Mouse (Mus musculus) midbrain, postnatal 0 days (tissue): ENCODE results near the gene Bloc1s3. TPM values are rescaled to one million over a fixed set of nuclear protein-coding genes. Genes with fewer than 3 reads are reported as not detected.
"Not testable (repeated sequence)": the region's sequence is repeated elsewhere in the genome, so short reads cannot be mapped to it uniquely, and the experiment has no call there.

ENCODE experiments used
- ATAC-seq: fragments of 200-750 bp; cut with Nextera tagmentation; 2 replicates; pipeline ENCODE4 v1.8.0; 2017; ENCODE audit warnings: moderate number of reproducible peaks, mild to moderate bottlenecking, moderate TSS enrichment, moderate library complexity; ENCODE audit not compliant: low FRiP score
- DNase-seq: peaks from one replicate; pipeline ENCODE4 v3.0.0-alpha.2; 2015; ENCODE audit warnings: low spot score
- H3K27ac ChIP-seq: fragments of 300-500 bp; sonication (generic); 2 replicates; pipeline ENCODE4 v1.5.1; 2014; ENCODE audit warnings: low read depth, mild to moderate bottlenecking, low read length, mixed read lengths
- H3K27me3 ChIP-seq: fragments of 300-500 bp; sonication (generic); 2 replicates; pipeline ENCODE4 v1.6.1; 2014; ENCODE audit warnings: low read length, control low read depth, mixed read lengths; ENCODE audit not compliant: insufficient read depth
- H3K36me3 ChIP-seq: fragments of 300-500 bp; sonication (generic); 2 replicates; pipeline ENCODE4 v1.6.1; 2014; ENCODE audit warnings: low read length, control low read depth, mixed read lengths; ENCODE audit not compliant: insufficient read depth
- H3K4me1 ChIP-seq: fragments of 300-500 bp; sonication (generic); 2 replicates; pipeline ENCODE4 v1.6.1; 2014; ENCODE audit warnings: mild to moderate bottlenecking, control low read depth, antibody characterized with exemption, low read length, mixed read lengths; ENCODE audit not compliant: insufficient read depth
- H3K4me2 ChIP-seq: fragments of 300-500 bp; sonication (generic); 2 replicates; pipeline ENCODE4 v1.6.1; 2014; ENCODE audit warnings: low read depth, mild to moderate bottlenecking, low read length, mixed read lengths; ENCODE audit not compliant: poor library complexity, severe bottlenecking
- H3K4me3 ChIP-seq: fragments of 300-500 bp; sonication (generic); 2 replicates; pipeline ENCODE4 v1.5.1; 2014; ENCODE audit warnings: low read depth, mild to moderate bottlenecking, low read length, moderate library complexity
- H3K9ac ChIP-seq: fragments of 300-500 bp; sonication (generic); replicated peaks from 2 replicates; pipeline ENCODE4 v1.6.1; 2014; ENCODE audit warnings: mild to moderate bottlenecking, low read length, moderate library complexity, mixed read lengths; ENCODE audit not compliant: poor library complexity, severe bottlenecking
- H3K9me3 ChIP-seq: fragments of 300-500 bp; sonication (generic); 2 replicates; pipeline ENCODE4 v1.6.1; 2016; ENCODE audit warnings: low read length, control low read depth
- CTCF ChIP-seq: IDR thresholded peaks from 2 replicates; pipeline ENCODE4 v1.5.1; 2016; ENCODE audit warnings: antibody characterized with exemption, mild to moderate bottlenecking
- WGBS: fragments of 180-500 bp; shearing (Covaris S2); extraction: QIAGEN DNeasy Blood & Tissue Kit; methylation state at CpG from one replicate; pipeline ENCODE4 v1.1.7; 2014; 5-methylcytosine and 5-hydroxymethylcytosine counted together
- polyA plus RNA-seq: library from polyadenylated mRNA; unstranded; fragments of >200 nt; fragmentation: Nextera tagmentation; extraction: Ambion mirVana; gene quantifications from 2 replicates; pipeline ENCODE4 v1.2.1, GENCODE M21; 2015
- total RNA-seq: library from RNA; depleted of rRNA; stranded (reverse); fragments of >200 nt; gene quantifications from 2 replicates; pipeline ENCODE4 v1.2.3, GENCODE M21; 2014

Gene Bloc1s3
- total and polyA plus RNA-seq, 2 experiments from 2014 or later: 3.9 to 21.4 TPM

GRCm38 (mm10) chr7:19523017-19523756 lies 15.0 kb upstream of the Bloc1s3 start:
- H3K4me3 ChIP-seq: peak overlapping the region; percentile 36
- ATAC-seq (peak; percentile 22), DNase-seq (no peak)
- peaks cover 3% of the 10 kb centered on the region; the same call in 1 of the 2 replicates for H3K4me1 ChIP-seq
- peak overlapping the region; percentile 62 for H3K4me2 ChIP-seq
- 8% methylated on average over 72 of the region's 72 CpGs for WGBS
- peak overlapping the region; percentile 45 for H3K9ac ChIP-seq
- H3K27ac ChIP-seq: no peak overlapping the region
- no peak for TF ChIP-seq CTCF
- H3K9me3 ChIP-seq: no peaks in the 10 kb centered on the region
- H3K36me3 ChIP-seq: no peaks in the 10 kb centered on the region
- H3K27me3 ChIP-seq: peaks cover 43% of the 10 kb centered on the region

GRCm38 (mm10) chr7:19520032-19520431 lies 11.9 kb upstream of the Bloc1s3 start:
- H3K27ac ChIP-seq: no peak overlapping the region
- WGBS: 6% methylated on average over 23 of the region's 23 CpGs
- ATAC-seq (no peak), DNase-seq (no peak)
- H3K36me3 ChIP-seq: no peaks in the 10 kb centered on the region
- peaks cover 43% of the 10 kb centered on the region for H3K27me3 ChIP-seq
- peak overlapping the region; percentile 40 for H3K4me2 ChIP-seq
- H3K9me3 ChIP-seq: no peaks in the 10 kb centered on the region
- peaks cover 3% of the 10 kb centered on the region; the same call in 1 of the 2 replicates for H3K4me1 ChIP-seq
- H3K9ac ChIP-seq: peak overlapping the region; percentile 39
- H3K4me3 ChIP-seq: peak overlapping the region; percentile 22
- TF ChIP-seq CTCF: no peak

GRCm38 (mm10) chr7:19517652-19518365 lies 9.6 kb upstream of the Bloc1s3 start, which contains the start of gene Nkpd1:
Gene Nkpd1, plus strand, starts transcription at chr7:19517838.
- Histone ChIP-seq H3K27me3 (peaks cover 37% of the 10 kb centered on the region), H3K4me1 (peaks cover 3% of the 10 kb centered on the region; the same call in 1 of the 2 replicates), H3K4me2 (peak within 1 kb of the TSS; percentile 48), H3K36me3 (no peaks in the 10 kb centered on the region), H3K4me3 (peak within 1 kb of the TSS; percentile 15; the same call in 1 of the 2 replicates), H3K27ac (no peak within 1 kb of the TSS), H3K9ac (peak within 1 kb of the TSS; percentile 47; the same call in 1 of the 2 replicates), H3K9me3 (no peaks in the 10 kb centered on the region)
- TF ChIP-seq CTCF: peak; percentile 70
- DNase-seq (no peak), ATAC-seq (peak; percentile 21; the same call in 1 of the 2 replicates)
- whole genome bisulfite sequencing: 7% methylated on average over 22 of the region's 29 CpGs

GRCm38 (mm10) chr7:19512353-19512752 lies 4.2 kb upstream of the Bloc1s3 start:
- H3K4me3 ChIP-seq: no peak overlapping the region
- WGBS: 81% methylated on average over 6 of the region's 6 CpGs
- no peak overlapping the region for H3K9ac ChIP-seq
- H3K4me2 ChIP-seq: no peak overlapping the region
- ATAC-seq (no peak), DNase-seq (no peak)
- TF ChIP-seq CTCF: no peak
- peaks cover 3% of the 10 kb centered on the region; the same call in 1 of the 2 replicates for H3K4me1 ChIP-seq
- no peaks in the 10 kb centered on the region for H3K27me3 ChIP-seq
- H3K36me3 ChIP-seq: no peaks in the 10 kb centered on the region
- H3K9me3 ChIP-seq: no peaks in the 10 kb centered on the region
- H3K27ac ChIP-seq: no peak overlapping the region

GRCm38 (mm10) chr7:19511934-19512333 lies 3.8 kb upstream of the Bloc1s3 start:
- not testable (repeated sequence) for H3K27ac ChIP-seq, H3K27me3 ChIP-seq, H3K4me2 ChIP-seq, ATAC-seq, DNase-seq, H3K36me3 ChIP-seq, H3K9me3 ChIP-seq, H3K4me3 ChIP-seq, H3K9ac ChIP-seq, H3K4me1 ChIP-seq
- WGBS: 92% methylated on average over 6 of the region's 7 CpGs

- no peak overlapping the region for H3K9ac ChIP-seq
- H3K36me3 ChIP-seq: no peaks in the 10 kb centered on the region
- H3K4me2 ChIP-seq: no peak overlapping the region; the same call in 1 of the 2 replicates
- H3K27ac ChIP-seq: no peak overlapping the region
- ATAC-seq: no peak
- peaks cover 3% of the 10 kb centered on the region; the same call in 1 of the 2 replicates for H3K4me1 ChIP-seq
- no peak for DNase-seq
- no peaks in the 10 kb centered on the region for H3K9me3 ChIP-seq
- 97% methylated on average over 7 of the region's 7 CpGs for WGBS
- no peak for TF ChIP-seq CTCF
- no peaks in the 10 kb centered on the region for H3K27me3 ChIP-seq
- H3K4me3 ChIP-seq: 0 out of 2 replicates have a peak overlapping the region, but pooled peaks have one; percentile 53
Observed at GRCm38 (mm10) chr7:19509786-19510185, 1.6 kb upstream of the Bloc1s3 start.
